Mouse (Mus musculus) left cerebral cortex, postnatal 10 days (tissue): ENCODE measurements at regions not wholly inside any gene's neighbourhood (a gene's known extent, or its start where the extent isn't known, plus 50 kb on each side); places are given as distances from the start of the nearest gene placed in this dataset.

Experiments
- DNase-seq, 2 experiments: peaks; one replicate each; pipeline ENCODE4 v3.0.0; 2021 to 2022; ENCODE audit warnings: low spot score in 2 of 2, mixed read lengths in 1 of 2; ENCODE audit errors: extremely low spot score in 1 of 2
- intact Hi-C: fragments of 180-260 bp; cut with DNase I; formaldehyde crosslinking; loops from one replicate; pipeline ENCODE4 v1.15.1; 2025

GRCm38 (mm10) chr16:95824720-95825534, 123.1 kb downstream of the Ets2 start:
- DNase-seq, result peak in 1 of 2 experiments; percentile 58
- intact Hi-C loops, result no loop called here

DNA sequence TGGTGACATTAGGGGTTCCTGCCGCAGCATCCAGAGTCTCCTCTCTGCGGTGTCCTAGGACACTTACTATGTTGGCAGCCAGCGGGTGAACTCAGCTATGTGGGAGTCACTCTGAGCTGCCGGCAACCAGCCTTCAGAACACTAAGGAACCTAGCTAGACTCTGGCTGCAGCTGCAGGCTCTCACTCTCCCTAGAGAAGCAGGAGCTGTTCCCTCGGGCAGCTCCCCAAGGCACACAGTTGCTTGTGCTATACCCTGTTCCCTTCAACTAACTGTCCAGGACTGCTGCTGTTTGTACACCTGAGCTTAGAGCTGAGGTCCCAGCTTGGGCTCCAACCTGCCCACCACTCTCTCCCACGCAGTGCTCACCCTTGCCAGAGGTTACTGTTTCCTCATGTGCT, 121.9 kb downstream of the Ets2 start:
- peak in 1 of 2 experiments; percentile 30 for DNase-seq
- intact Hi-C loops, result no loop called here

GRCm38 (mm10) chr16:95821080-95821479, 119.2 kb downstream of the Ets2 start:
- no peak for DNase-seq
- intact Hi-C loops, result no loop called here

DNA sequence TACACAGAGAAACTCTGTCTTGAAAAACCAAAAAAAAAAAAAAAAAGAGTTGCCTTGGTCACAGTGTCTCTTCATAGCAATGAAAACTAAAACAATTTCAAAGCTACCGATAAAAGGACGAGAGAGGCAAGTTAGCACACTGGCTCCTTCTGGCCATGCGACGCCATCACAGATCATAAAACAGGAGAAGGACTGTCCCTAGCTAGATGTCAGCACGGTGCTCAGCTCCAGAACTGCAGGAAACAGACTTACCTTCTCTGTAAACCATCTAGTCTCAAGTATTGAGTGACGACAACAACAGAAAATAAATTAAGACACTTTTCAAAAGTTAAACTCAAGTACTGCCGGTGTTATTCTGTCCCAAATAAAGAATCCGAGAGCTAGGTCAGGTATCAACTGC, 118.7 kb downstream of the Ets2 start:
- intact Hi-C loops, result no loop called here
- no peak for DNase-seq

- DNase-seq, result no peak
- intact Hi-C loops, result no loop called here
Observed at GRCm38 (mm10) chr16:95820013-95820412, 118.1 kb downstream of the Ets2 start.

DNA sequence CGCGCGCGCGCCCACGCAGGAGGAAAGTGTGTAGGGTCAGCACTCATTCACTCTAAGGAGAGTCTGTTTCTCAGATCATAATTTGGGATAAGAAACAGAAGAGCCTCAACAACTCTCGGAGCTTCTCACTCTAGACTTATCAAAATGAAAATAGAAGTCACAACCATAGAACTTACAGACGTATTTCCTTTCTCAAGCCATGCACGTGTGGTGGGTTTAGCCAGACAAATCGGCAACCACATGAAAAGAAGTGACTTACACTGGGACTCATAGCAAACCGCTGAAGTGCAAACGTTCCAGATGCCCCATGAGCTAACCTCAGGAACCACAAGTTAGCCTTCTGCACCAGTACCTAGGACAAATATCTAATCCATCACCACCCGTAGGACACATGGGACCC, 114.1 kb downstream of the Ets2 start:
- intact Hi-C loops, result no loop called here
- DNase-seq, result no peak

DNA sequence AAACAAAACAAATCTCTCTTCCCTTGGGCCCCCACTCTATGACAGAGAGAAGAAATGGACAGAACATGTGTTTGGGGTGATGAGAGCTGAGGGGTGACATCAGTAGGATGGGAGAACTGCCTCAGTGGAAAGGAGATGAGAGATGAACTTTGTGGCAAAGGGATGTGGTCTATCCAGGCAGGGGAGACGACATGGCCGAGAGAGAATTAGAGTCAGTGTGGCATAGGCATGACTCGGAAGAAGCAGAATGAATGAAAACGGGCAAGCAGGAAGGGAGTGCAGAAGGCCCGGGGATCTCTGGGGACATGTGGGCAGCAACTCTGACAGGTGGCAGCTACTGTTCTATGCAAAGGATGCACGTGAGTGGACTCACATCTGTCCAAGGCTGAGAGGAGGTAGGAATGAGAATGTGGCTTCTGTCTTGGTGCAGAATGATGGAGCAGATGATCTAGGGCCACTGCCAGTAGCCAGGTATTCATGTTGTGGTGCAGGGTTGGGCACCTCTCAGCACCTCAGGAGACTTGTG, 113.4 kb downstream of the Ets2 start:
- intact Hi-C loops, result no loop called here
- DNase-seq, result no peak

GRCm38 (mm10) chr16:95814513-95815118, 112.7 kb downstream of the Ets2 start:
- intact Hi-C loops, result no loop called here
- peak in 1 of 2 experiments; percentile 41 for DNase-seq

GRCm38 (mm10) chr16:95811092-95811491, 109.2 kb downstream of the Ets2 start:
- DNase-seq, result peak in 1 of 2 experiments; percentile 80
- intact Hi-C loops, result no loop called here

DNA sequence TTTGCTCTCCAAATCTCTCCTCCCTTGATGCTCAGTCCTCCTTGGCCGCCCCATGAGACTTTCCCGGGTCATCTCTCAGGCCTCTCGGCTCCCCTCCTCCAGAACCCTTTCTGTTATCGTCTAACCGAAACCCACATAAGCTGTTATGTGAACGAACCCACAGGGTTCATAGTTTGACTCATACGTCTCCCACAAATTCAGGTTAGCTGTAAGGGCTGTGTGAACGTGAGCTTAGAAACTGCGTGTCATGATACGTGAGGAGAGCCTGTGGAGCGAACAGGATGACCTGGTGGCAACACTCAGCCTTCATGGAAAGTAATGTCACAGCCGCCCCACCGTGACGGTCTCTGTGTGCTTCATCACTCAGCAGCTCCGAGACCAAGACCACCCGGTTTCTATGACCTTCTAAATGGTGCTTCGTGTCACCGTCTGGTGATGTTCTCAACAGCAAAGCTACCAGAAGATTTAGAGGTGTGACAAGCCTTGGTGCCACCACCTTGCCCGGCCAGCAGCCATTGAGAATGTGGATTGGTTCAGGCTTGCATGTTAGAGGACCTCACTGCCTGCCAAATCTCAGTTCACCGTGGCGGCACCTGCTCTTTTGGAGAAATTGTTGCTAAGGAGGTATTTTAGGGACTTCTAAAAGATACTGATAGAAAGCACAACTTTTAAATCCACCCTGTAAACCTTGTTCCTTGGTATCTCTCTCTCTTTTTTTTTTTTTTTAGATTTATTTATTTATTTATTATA, 107.4 kb downstream of the Ets2 start:
- DNase-seq, result no peak
- intact Hi-C loops, result no loop called here

DNA sequence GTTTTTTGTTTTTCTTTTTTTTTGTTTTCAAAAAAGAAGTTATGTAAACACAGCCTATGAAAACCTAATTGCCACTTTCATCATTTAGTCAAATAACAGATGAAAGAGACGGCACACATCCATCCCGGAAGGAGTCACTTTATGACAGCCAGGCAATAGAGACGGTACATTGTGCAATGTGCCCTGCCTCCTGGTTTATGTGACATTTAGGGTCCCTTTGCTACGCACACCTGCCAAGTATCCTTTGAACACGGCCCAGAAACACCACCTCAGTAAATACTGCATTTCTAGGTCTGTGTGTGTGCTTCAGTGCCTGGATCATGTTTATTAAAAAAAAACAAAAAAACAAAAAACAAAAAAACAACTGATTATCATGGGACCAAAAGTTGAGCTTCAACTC, 104.6 kb downstream of the Ets2 start:
- DNase-seq, result no peak
- intact Hi-C loops, result no loop called here

DNA sequence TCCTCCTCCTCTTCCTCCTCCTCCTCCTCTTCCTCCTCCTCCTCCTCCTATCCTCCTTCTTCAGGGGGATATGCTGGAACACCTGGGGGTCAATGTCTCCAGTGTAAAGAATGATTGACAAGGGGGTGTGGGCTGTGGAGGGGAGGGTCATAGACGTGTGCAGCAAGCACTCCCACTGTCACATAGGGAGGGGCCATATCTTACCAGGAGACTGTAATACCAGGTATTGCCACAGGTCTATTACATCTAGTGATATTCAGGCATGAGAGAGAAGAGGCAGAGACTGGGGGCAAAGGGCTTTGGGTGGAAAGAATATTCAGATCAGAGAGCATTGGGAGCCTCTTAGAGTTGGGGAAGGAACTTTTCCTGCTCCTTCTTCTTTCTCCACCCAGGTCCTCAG, 102.3 kb downstream of the Ets2 start:
- DNase-seq, result no peak
- intact Hi-C loops, result no loop called here

DNA sequence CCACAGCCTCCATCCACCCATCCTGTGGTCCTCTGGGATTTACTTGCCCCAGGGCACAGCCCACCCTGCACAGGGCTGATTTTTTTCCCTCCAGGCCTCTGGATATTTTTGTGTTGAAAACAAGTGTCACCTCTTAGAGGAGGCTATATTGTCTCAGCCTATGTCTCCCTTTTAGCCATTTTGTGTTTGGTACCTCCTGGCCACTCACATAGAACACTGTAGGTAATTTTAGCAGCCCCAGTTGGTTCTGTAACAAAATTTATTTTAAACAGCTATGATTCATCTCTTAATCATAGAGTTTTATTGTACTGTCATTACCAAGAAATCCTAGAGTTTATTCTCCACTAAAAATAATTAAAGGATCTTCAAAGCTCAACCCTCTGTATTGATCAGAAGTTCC, 100.8 kb downstream of the Ets2 start:
- intact Hi-C loops, result no loop called here

DNA sequence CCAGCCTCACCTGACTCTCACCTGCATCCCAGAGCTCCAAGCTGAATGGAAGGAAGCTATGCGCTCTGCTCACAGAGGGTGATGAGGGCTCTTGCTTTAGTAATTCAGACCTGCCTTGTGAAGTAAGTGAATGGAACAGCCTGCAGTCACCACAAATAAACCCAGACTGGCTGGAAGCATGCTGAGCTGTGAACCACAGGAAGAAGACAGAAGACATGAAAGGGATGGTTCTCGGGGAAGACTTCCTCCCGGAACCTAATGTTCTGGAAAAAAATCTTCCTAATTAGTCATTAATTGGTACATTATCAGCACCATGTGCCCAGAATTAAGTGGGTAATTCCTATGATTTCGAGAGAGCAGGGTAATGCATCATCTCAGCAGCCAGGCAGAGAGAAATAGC, 100.3 kb downstream of the Ets2 start:
- DNase-seq, result no peak
- intact Hi-C loops, result no loop called here

More for the DNA sequence above, 100.8 kb downstream of the Ets2 start:
- DNase-seq, result no peak

GRCm38 (mm10) chr16:95800911-95801442, 99.1 kb downstream of the Ets2 start:
- no peak for DNase-seq
- intact Hi-C loops, result no loop called here

DNA sequence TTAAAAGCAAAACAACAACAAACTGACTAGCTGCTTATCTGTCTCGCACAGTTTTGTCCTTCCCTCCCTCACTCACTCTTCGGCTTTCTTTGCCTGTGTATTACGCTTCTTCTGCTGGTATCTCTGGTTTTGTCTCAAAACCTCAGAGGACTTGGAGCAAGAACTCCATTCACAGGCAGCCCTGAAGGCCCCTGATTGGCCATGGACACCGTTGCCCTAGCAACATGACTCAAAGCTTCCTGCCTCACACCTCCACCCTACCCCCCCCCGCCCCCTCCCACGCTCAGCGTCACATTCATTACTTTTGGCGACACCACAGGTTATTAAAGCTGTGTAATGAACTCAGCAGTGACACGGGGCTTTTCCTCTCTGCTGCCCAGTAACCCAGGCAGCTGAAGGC, 96.7 kb downstream of the Ets2 start:
- intact Hi-C loops, result no loop called here
- no peak for DNase-seq

DNA sequence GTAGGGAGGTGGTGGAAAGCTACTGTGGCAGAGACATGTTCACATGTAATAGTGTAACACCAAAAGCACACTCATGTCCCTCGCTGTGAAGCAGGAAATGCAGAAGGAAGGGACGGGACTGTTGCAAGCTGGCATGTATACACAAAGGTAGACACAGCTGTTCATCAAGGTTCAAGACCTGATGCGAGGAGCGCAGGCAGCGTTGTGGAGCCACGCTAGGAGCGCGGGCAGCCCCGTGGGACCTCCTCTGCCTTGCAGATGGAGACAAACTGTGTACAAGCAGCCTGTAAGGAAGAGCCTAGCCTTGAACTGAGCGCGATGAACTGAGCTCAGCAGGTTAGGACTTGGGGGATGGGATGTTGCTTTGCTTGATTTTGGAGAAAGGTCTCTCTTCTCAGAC, 96.2 kb downstream of the Ets2 start:
- DNase-seq, result no peak
- intact Hi-C loops, result no loop called here

DNA sequence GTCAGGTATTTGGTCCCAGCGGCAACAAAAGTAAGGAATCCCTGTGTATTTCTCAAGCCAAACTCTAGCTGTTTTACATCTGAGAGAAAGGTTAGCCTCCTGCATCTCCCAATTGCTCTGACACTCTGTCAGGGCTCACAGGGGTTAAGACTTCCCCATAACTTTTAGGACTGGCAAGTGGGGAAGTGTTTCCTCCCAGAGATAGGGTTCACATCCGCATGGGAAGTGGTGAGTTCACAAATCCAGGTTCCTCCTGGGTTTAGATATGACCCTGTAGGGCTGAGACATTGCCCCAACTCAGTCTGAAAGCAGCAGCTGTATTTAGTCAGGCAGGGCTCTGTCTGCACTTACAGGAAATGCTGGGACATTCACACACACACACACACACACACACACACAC, 95.3 kb downstream of the Ets2 start:
- intact Hi-C loops, result no loop called here
- DNase-seq, result no peak

DNA sequence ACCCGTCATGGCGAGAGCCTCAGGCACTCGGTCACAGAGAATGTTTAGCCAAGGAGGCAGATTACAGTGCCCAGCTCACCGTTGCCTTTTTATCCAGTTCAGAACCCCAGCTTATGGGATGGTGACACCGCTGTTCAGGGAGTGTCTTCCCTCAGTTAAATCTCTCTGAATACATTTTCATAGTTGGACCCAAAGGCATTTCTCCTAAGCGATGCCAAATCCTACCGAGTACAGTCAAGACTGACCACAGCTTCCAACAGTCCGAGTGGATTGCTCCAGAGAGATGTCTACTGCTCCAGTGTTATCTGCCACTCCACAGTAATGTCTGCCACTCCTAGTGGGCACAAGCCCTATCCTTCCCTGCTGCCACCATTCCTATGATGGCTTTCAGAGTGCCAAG, 93.0 kb downstream of the Ets2 start:
- intact Hi-C loops, result no loop called here
- no peak for DNase-seq
